Mouse (Mus musculus): Measurements from ENCODE around the gene Celf6.

GRCm38 (mm10) chr9:59615797-59616196, 38.1 kb downstream of the Celf6 start:
- no peak for TF ChIP-seq POLR2A (IDR thresholded peaks at IDR 0.05; ENCODE audit: extremely low read depth, insufficient read depth, low read length)
- no peak for TF ChIP-seq CTCF (IDR thresholded peaks at IDR 0.05; ENCODE audit: extremely low read depth, insufficient read depth, low read length)

Measured in cortical plate, adult 2 months (tissue).